ENCODE assay signal across 15 mouse cellular contexts in genomic region chr5:38522977-38523376, GRCm38 (mm10).
"Had no signal": no experiment of that assay in that cellular context is flagged by ENCODE, and none has a peak within 500 bp of the region (broad histone marks: within the 10 kb centered on the region; RNA-seq: fewer than 3 reads in every experiment).

No protein-coding gene starts in this region.

- H3K4me2 ChIP-seq: neural tube, embryonic 13.5 days; neural tube, embryonic 15.5 days; stomach, embryonic 15.5 days had no signal

- DNase-seq: retina, postnatal 1 day; right cerebral cortex, adult 18-20 months; right cerebral cortex, postnatal 14 days; right cerebral cortex, postnatal 25 days; right cerebral cortex, postnatal 4 days; spleen, adult 18-20 months; thymus, adult 18-20 months; thymus, adult 2 months; thymus, postnatal 14 days; thymus, postnatal 25 days; thymus, postnatal 36 days; thymus, postnatal 4 days had no signal

- H3K4me3 ChIP-seq: neural tube, embryonic 13.5 days; neural tube, embryonic 15.5 days; stomach, embryonic 15.5 days had no signal

- H3K27me3 ChIP-seq: neural tube, embryonic 13.5 days; neural tube, embryonic 15.5 days; stomach, embryonic 15.5 days had no signal
